ENCODE assay signal across 21 mouse cellular contexts in genomic region chr8:61556219-61556618, GRCm38 (mm10).
A peak's percentile ranks its signal among the peaks of the same experiment; 100 is the strongest.
DNase-seq lines count a peak whose midpoint lies in the region; ATAC-seq and TF ChIP-seq lines count a peak whose summit lies in the region.
"Had no signal": no experiment of that assay in that cellular context is flagged by ENCODE, and none has a peak within 500 bp of the region (broad histone marks: within the 10 kb centered on the region; RNA-seq: fewer than 3 reads in every experiment).

No protein-coding gene starts in this region.

- no peak overlapping the region for H3K9ac ChIP-seq in embryonic facial prominence, embryonic 12.5 days
- H3K9ac ChIP-seq in kidney, postnatal 0 days (ENCODE audit: low read depth, low read length), result no peak overlapping the region
- H3K9ac ChIP-seq in embryonic facial prominence, embryonic 14.5 days (ENCODE audit: low read depth, low read length), result no peak overlapping the region
- no peak overlapping the region for H3K9ac ChIP-seq in stomach, embryonic 15.5 days
- H3K9ac ChIP-seq: forebrain, embryonic 15.5 days; heart, embryonic 15.5 days; hindbrain, embryonic 14.5 days had no signal

- no peaks in the 10 kb centered on the region for H3K36me3 ChIP-seq in embryonic facial prominence, embryonic 12.5 days
- peaks cover under 1% of the 10 kb centered on the region; the same call in 1 of the 2 replicates for H3K36me3 ChIP-seq in embryonic facial prominence, embryonic 10.5 days (replicated peaks)
- H3K36me3 ChIP-seq in kidney, postnatal 0 days (ENCODE audit: insufficient read depth, low read length), result no peaks in the 10 kb centered on the region
- H3K36me3 ChIP-seq in embryonic facial prominence, embryonic 14.5 days (ENCODE audit: control insufficient read depth, insufficient read depth, low read length), result no peaks in the 10 kb centered on the region
- H3K36me3 ChIP-seq in stomach, embryonic 15.5 days, result no peaks in the 10 kb centered on the region
- H3K36me3 ChIP-seq: forebrain, embryonic 15.5 days; heart, embryonic 15.5 days; hindbrain, embryonic 10.5 days had no signal

- WGBS in embryonic facial prominence, embryonic 12.5 days, result 62% methylated on average over 8 of the region's 8 CpGs
- WGBS in embryonic facial prominence, embryonic 10.5 days, result 70% methylated on average over 8 of the region's 8 CpGs
- WGBS in kidney, postnatal 0 days, result 41% methylated on average over 8 of the region's 8 CpGs
- WGBS in embryonic facial prominence, embryonic 14.5 days, result 55% methylated on average over 8 of the region's 8 CpGs
- 50% methylated on average over 8 of the region's 8 CpGs for WGBS in stomach, embryonic 15.5 days

- no peak overlapping the region for H3K4me3 ChIP-seq in embryonic facial prominence, embryonic 12.5 days
- H3K4me3 ChIP-seq in embryonic facial prominence, embryonic 10.5 days, result no peak overlapping the region
- H3K4me3 ChIP-seq in kidney, postnatal 0 days (replicated peaks; ENCODE audit: low read depth, low read length), result no peak overlapping the region
- H3K4me3 ChIP-seq in embryonic facial prominence, embryonic 14.5 days (ENCODE audit: low read depth, low read length), result no peak overlapping the region
- no peak overlapping the region for H3K4me3 ChIP-seq in stomach, embryonic 15.5 days (replicated peaks)
- H3K4me3 ChIP-seq: forebrain, embryonic 15.5 days; heart, adult 2 months; heart, embryonic 15.5 days; hindbrain, embryonic 10.5 days had no signal

- no peaks in the 10 kb centered on the region for H3K27me3 ChIP-seq in embryonic facial prominence, embryonic 12.5 days
- H3K27me3 ChIP-seq in embryonic facial prominence, embryonic 10.5 days (replicated peaks; ENCODE audit: low read depth, poor library complexity, severe bottlenecking), result no peaks in the 10 kb centered on the region
- H3K27me3 ChIP-seq in kidney, postnatal 0 days (ENCODE audit: insufficient read depth, low read length), result no peaks in the 10 kb centered on the region
- H3K27me3 ChIP-seq in embryonic facial prominence, embryonic 14.5 days (replicated peaks; ENCODE audit: control insufficient read depth, insufficient read depth, low read length), result no peaks in the 10 kb centered on the region
- H3K27me3 ChIP-seq in stomach, embryonic 15.5 days (replicated peaks), result no peaks in the 10 kb centered on the region
- H3K27me3 ChIP-seq: forebrain, embryonic 15.5 days; heart, embryonic 15.5 days had no signal

- H3K9me3 ChIP-seq in embryonic facial prominence, embryonic 12.5 days, result no peaks in the 10 kb centered on the region
- H3K9me3 ChIP-seq in embryonic facial prominence, embryonic 10.5 days, result no peaks in the 10 kb centered on the region
- no peaks in the 10 kb centered on the region for H3K9me3 ChIP-seq in kidney, postnatal 0 days (replicated peaks; ENCODE audit: low read length)
- H3K9me3 ChIP-seq in embryonic facial prominence, embryonic 14.5 days (ENCODE audit: control insufficient read depth, low read length), result no peaks in the 10 kb centered on the region
- H3K9me3 ChIP-seq in stomach, embryonic 15.5 days, result no peaks in the 10 kb centered on the region
- H3K9me3 ChIP-seq: forebrain, embryonic 15.5 days; heart, embryonic 15.5 days; hindbrain, embryonic 10.5 days had no signal

- H3K4me2 ChIP-seq in embryonic facial prominence, embryonic 12.5 days (replicated peaks), result no peak overlapping the region
- H3K4me2 ChIP-seq in kidney, postnatal 0 days (ENCODE audit: low read length), result no peak overlapping the region
- no peak overlapping the region for H3K4me2 ChIP-seq in embryonic facial prominence, embryonic 14.5 days (ENCODE audit: low read depth, low read length)
- no peak overlapping the region for H3K4me2 ChIP-seq in stomach, embryonic 15.5 days
- H3K4me2 ChIP-seq: forebrain, embryonic 15.5 days; heart, embryonic 11.5 days; heart, embryonic 15.5 days; hindbrain, embryonic 14.5 days had no signal

- ATAC-seq in embryonic facial prominence, embryonic 12.5 days (ENCODE audit: insufficient number of reproducible peaks, insufficient read depth, low FRiP score, low TSS enrichment), result no peak
- peak; percentile 61; the same call in 1 of the 2 replicates for ATAC-seq in kidney, postnatal 0 days (replicated peaks; ENCODE audit: low FRiP score, low read depth)
- no peak for ATAC-seq in embryonic facial prominence, embryonic 14.5 days (ENCODE audit: low read depth)
- peak; percentile 51; the same call in 1 of the 2 replicates for ATAC-seq in stomach, embryonic 15.5 days (ENCODE audit: insufficient read depth, low FRiP score, low read depth)
- ATAC-seq: CD4-positive, CD25-positive, alpha-beta regulatory T cell, adult 4 months; forebrain, embryonic 15.5 days had no signal

- no peak for TF ChIP-seq CTCF in kidney, postnatal 0 days (IDR thresholded peaks at IDR 0.05; ENCODE audit: low read depth)

- peak overlapping the region; percentile 73; the same call in 1 of the 2 replicates for H3K27ac ChIP-seq in embryonic facial prominence, embryonic 12.5 days
- H3K27ac ChIP-seq in embryonic facial prominence, embryonic 10.5 days (replicated peaks), result no peak overlapping the region
- no peak overlapping the region for H3K27ac ChIP-seq in kidney, postnatal 0 days
- peak overlapping the region; percentile 12; the same call in 1 of the 2 replicates for H3K27ac ChIP-seq in embryonic facial prominence, embryonic 14.5 days (replicated peaks; ENCODE audit: low read depth, low read length)
- H3K27ac ChIP-seq in stomach, embryonic 15.5 days, result no peak overlapping the region
- H3K27ac ChIP-seq: forebrain, embryonic 15.5 days; heart, embryonic 15.5 days; hindbrain, embryonic 10.5 days; hindbrain, embryonic 14.5 days had no signal

- DNase-seq in embryonic facial prominence, embryonic 10.5 days (ENCODE audit: low spot score), result no peak
- DNase-seq in kidney, postnatal 0 days (ENCODE audit: low spot score), result no peak
- no peak for DNase-seq in kidney, adult 8-10 months
- DNase-seq in embryonic facial prominence, embryonic 14.5 days (ENCODE audit: low spot score), result no peak
- DNase-seq in adrenal gland, postnatal 14 days, result no peak
- no peak for DNase-seq in gastrocnemius, adult 18-20 months (ENCODE audit: low spot score)
- DNase-seq: adrenal gland, postnatal 25 days; B cell, adult 2 months; cerebellum, adult 2 months; cerebellum, postnatal 10 days; gastrocnemius, postnatal 14 days; heart, adult 2 months; heart, postnatal 14 days had no signal

- peaks cover 32% of the 10 kb centered on the region for H3K4me1 ChIP-seq in embryonic facial prominence, embryonic 12.5 days
- H3K4me1 ChIP-seq in embryonic facial prominence, embryonic 10.5 days, result peaks cover 22% of the 10 kb centered on the region
- no peaks in the 10 kb centered on the region; the same call in 1 of the 2 replicates for H3K4me1 ChIP-seq in kidney, postnatal 0 days (replicated peaks; ENCODE audit: insufficient read depth, low read length)
- peaks cover 45% of the 10 kb centered on the region for H3K4me1 ChIP-seq in embryonic facial prominence, embryonic 14.5 days (ENCODE audit: control insufficient read depth, insufficient read depth, low read length)
- peaks cover 24% of the 10 kb centered on the region; the same call in 1 of the 2 replicates for H3K4me1 ChIP-seq in stomach, embryonic 15.5 days
- H3K4me1 ChIP-seq: forebrain, embryonic 15.5 days had no signal

Comparison
In these comparisons a context has a peak if more than half of its experiments do, and no peak if none do; other contexts are left out.
1. H3K27ac ChIP-seq: peak in embryonic facial prominence, embryonic 12.5 days (single experiment) and embryonic facial prominence, embryonic 14.5 days (single experiment); none in embryonic facial prominence, embryonic 10.5 days (single experiment), kidney, postnatal 0 days (single experiment) and stomach, embryonic 15.5 days (single experiment).
2. ATAC-seq: peak in kidney, postnatal 0 days (single experiment) and stomach, embryonic 15.5 days (single experiment); none in embryonic facial prominence, embryonic 12.5 days (single experiment) and embryonic facial prominence, embryonic 14.5 days (single experiment).